Mouse (Mus musculus) CD8-positive naive resting alpha-beta T cell, adult 57 days (primary cell): ENCODE measurements around the gene Mpp1. TPM values are rescaled to one million over a fixed set of nuclear protein-coding genes. Genes with fewer than 3 reads are reported as not detected.

Source experiments
- total RNA-seq: library from RNA; stranded (reverse); gene quantifications from one replicate; pipeline ENCODE4 v1.2.4, GENCODE M21; 2023

The Mpp1 gene
- 41.6 TPM for total RNA-seq

GRCm38 (mm10) chrX:75130467-75131160 is at the start of gene Mpp1:
TSS of gene Mpp1 (minus strand) at chrX:75131016.

GRCm38 (mm10) chrX:75163670-75164069 is 32.9 kb upstream of the Mpp1 start, which contains the start of gene Smim9:
TSS of gene Smim9 (minus strand) at chrX:75163770.

GRCm38 (mm10) chrX:75095369-75096162 is 35.2 kb downstream of the Mpp1 start, which contains the start of gene Dkc1:
TSS of gene Dkc1 (plus strand) at chrX:75095854.

GRCm38 (mm10) chrX:75084774-75085508 is 45.9 kb downstream of the Mpp1 start, which contains the start of gene Gab3:
TSS of gene Gab3 (minus strand) at chrX:75085458.

Other genes with a start within 250 kb of the Mpp1 start
- gene Gab3, start 45.6 kb downstream of the Mpp1 start, total RNA-seq: 23.6 TPM
- gene Dkc1, start 35.2 kb downstream of the Mpp1 start, total RNA-seq: 66.2 TPM
- gene Smim9, start 32.8 kb upstream of the Mpp1 start, total RNA-seq: not detected